Mouse (Mus musculus) layer of hippocampus, adult 11-12 months (tissue): ENCODE measurements around the gene Gpc6.

Experiments
- DNase-seq: peaks from one replicate; pipeline ENCODE4 v3.0.0; 2022; ENCODE audit warnings: low spot score

The Gpc6 gene

GRCm38 (mm10) chr14:117061527-117061926, 136.4 kb downstream of the Gpc6 start:
- no peak for DNase-seq

DNA sequence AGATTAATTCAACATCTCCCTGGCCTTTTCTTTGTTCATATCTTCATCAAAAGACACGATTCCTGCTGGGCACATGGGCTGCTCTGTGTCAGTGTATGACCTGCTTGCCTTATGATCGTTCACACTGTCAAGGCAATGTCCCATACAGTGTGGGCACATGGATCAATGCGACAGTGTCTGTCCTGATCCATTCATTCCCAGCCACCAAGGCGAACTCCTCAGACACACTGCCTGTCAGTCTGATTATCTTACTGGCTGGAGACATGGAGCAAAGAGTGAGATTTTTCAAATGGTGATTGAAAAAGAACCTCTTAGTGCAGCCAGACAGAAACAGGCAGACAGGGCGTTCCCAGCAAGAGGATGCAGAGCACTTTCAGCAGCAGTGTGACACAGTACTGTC, 143.1 kb downstream of the Gpc6 start:
- no peak for DNase-seq

DNA sequence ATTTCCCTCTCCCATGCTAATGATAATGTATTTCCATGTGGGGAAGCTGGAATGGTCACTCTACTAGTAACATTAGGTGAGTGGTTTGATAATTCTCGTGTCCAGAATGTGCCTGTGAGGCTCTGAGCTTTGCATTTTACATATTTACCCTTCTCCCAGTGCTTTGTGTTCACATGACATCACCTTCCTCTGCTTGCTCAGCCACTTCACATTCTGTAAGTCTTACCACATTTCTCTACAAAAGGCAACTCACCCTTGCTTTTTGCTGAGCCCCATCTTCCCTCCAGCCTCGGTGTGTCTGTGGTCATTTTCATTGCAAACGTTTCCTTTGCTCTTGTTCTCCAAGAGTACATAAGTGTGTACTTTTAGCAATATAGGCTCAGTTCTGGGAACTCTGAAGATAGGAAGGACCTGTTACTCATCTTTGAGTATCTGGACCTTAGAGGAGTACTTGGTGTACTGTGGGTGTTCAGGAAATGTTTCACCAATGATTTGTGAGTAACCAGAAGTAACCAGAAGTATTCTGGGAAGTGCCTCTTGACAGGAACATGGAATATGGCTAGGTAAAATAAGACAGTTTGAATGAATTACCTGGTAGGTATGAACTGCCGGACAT, 145.5 kb downstream of the Gpc6 start:
- no peak for DNase-seq

DNA sequence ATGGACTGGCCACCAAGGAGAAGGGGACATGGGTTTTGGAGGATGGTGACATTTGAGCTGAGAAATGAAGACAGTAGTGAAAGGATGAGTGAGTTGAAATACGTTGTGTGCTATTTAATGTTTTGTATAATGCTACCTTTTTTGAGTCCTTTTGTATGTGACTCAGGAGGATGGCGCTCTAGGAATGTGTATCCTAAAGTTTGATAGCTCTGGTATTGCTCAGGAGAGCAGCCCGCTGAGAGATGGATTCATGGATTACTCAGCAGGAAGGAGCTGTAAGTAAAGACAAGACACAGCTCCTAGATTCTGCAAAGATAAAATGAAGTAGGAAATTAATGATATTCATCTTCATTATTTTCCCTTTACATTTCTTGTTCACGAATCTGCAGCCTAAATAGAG, 168.5 kb downstream of the Gpc6 start:
- DNase-seq, result no peak

- DNase-seq, result no peak
These were observed 181.8 kb downstream of the Gpc6 start for GRCm38 (mm10) chr14:117106900-117107299.

GRCm38 (mm10) chr14:117113153-117113552, 188.0 kb downstream of the Gpc6 start:
- DNase-seq, result no peak

DNA sequence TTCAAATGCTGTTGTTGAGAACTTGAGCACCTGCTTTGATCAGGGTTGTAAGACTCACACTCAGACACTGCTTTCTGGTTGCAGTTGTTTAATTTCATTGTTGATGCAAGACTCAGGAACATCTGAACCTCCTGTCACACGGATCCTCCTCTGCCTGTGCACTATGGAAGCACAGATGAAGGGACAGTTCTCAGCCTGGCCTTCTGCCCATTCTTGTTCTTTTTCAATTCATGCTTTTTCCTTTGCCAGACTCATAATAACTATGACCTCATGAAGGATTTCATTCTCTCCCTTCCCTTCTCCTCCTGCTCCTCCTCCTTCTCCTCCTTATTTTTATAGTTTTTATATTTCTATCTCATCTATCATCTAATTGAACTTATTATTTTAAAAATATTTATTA, 196.9 kb downstream of the Gpc6 start:
- DNase-seq, result no peak

DNA sequence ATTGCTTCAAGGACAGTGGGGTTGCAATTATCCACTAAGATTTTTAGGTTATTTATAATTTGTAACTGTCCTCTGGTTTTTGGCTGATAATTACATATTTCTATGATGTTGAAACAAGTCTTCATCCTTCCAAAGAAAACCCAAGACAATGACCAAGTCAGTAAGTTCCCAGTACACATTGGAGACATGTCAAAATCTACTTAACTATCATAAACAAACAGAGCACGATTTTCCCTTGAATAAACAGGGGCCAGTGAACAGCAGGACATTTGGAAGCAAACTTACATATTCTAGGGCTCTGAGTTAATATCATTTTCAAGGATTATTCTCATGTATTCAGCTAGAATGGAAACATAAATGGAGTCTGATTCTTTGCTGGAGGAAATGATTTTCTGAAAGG, 205.2 kb downstream of the Gpc6 start:
- DNase-seq, result no peak

- DNase-seq, result no peak
These were observed 206.2 kb downstream of the Gpc6 start for GRCm38 (mm10) chr14:117131324-117131723.

DNA sequence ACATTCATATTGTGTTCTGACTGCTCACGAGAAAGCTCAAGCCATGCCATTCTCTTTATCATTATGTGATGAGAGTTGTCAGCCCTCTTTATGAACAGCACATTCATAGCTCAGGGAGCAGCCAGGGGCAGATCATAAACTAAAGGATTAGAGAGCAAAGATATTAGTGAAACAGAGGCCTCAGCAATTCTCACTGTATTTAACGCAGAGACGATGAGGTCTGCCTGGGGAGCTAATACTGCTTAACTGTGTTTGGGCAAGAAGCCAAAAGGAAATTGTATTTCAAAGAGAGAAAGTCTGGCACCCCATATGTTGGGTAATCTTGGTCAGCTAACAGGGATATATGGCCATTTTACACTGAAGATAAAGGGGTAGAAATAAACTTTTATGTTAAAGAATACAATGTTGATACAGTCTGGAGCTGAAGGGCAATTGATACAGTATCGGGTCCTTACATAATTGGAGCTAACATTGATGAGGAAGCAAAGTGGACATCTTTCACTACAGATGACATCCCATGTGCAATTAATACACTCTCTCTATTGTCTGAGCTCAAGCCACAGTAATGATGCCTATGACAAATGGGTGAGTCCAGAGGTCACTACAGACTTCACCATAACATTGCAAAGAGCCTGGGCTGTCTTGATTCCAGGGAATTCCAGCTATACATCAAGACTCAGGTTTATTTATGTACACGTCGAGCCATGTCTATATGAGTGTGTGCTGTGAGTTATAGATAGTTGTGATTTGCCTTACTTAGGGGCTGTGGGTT, 216.1 kb downstream of the Gpc6 start:
- no peak for DNase-seq

- DNase-seq, result no peak
These were observed 221.0 kb downstream of the Gpc6 start for GRCm38 (mm10) chr14:117146089-117146488.

DNA sequence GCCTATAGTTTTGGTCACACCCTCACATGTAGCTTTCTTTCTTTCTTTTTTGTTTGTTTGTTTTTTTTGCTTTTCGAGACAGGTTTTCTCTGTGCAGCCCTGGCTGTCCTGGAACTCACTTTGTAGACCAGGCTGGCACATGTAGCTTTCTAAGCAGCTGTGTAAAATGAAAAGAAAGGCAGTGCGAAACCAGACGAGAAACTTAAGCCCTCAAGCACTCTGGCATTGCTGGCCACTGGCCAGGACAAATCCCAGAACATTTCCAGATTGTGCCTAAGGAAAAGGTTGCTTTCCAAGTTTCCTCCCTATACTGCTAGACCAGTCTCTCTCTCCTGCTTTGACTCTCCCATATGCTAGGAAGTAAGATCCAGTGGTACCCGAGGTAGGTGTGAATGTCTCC, 221.6 kb downstream of the Gpc6 start:
- DNase-seq, result no peak

DNA sequence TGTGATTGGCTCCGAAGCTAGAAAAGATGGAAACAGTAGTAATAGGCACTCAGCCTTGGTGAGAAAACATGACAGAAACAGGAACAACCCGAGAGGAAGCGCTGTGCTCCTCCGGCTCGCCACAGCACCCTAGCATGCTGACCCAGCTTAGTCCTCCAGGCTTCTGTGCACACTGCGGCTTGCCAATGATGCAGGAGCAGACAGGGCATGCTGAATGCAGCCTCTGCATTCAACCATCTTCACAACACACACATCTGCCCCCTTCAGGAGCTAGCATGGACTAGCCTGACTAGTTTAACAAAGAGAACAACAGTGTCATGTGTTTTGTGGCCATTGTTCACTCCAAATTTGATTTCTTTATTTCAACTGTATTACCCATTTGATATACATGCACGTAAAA, 226.5 kb downstream of the Gpc6 start:
- no peak for DNase-seq

DNA sequence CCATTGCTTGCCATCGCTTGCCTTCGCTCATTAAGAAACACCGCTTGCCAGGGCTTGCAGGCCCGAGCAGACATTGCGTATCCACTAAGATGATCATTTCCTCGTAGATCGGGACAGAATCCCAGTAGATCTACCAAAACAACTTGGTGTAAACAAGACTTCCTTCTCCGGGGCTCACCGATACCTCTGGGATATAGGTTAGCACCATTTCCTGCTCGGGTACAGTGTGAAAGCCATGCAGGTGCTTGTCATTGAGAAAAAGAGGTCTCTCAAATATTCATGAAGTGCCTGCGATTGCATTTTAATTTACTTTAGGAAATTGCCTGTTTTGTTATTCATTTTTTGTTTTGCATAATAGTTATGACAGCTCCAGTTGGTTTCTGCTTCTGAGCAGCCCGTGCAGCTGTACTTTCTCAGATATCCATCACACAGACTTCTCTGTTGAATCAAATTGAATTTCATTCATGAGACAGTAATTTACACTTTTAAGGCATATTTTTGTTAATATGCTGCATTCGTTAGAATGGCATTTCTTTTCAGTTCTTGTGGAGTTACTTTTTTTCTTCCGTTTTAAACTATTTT, 230.9 kb downstream of the Gpc6 start:
- DNase-seq, result no peak

- DNase-seq, result no peak
These were observed 232.3 kb downstream of the Gpc6 start for GRCm38 (mm10) chr14:117157426-117157825.

DNA sequence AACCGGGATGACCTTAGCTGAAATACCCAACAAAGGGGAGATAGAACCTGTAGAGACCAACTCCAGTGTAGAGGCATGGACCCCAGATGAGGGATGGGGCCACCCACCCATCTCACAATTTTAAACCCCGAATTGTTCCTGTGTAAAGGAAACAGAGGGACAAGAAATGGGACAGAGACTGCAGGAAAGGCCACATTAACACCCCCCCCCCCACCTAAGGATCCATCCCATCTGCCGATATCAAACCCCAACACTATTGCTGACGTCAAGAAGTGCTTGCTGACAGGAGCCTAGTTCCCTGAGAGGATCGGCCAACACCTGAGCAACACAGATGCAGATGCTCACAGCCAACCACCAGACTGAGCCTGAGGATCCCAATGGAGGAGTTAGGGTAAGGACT, 241.2 kb downstream of the Gpc6 start:
- DNase-seq, result no peak

DNA sequence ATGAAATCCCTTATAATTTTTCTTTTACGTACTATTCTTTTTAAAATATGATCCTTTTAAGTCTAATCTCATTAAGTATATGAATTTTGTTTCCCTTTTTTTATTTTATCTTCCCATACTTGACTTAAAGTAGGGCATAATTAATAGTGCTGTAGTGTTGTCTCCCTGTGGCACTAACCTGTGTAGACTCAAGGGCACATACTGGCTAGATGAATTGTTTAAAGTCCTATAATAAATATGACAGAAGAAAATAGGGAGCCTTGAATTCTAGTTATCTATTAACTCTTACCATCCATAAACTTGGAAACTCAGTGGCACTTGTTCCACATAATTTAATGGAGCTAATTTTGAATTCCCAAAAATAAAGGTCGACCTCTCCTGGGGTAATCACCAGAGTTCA, 268.2 kb downstream of the Gpc6 start:
- DNase-seq, result no peak

DNA sequence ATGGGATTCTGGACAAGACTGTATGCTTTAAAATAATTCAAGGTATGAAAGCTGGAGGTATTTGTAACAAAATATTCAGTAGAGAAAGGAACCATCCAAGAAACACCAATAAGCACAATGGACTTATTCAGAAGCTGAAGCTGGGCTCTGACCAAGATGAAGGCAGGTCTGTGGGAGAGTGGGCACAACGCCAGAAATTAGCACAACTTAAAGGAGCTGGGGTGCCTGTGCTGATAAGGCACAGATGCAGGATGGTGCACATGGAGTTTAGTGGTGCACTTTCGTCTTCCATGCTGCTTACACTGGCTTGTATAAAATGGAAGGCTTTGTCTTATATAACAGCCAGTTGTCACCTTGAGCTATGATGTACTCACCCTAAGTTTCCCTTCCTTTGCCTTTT, 276.9 kb downstream of the Gpc6 start:
- DNase-seq, result no peak

- no peak for DNase-seq
These were observed 278.8 kb downstream of the Gpc6 start for GRCm38 (mm10) chr14:117203960-117204359.

GRCm38 (mm10) chr14:117214373-117214772, 289.3 kb downstream of the Gpc6 start:
- no peak for DNase-seq

DNA sequence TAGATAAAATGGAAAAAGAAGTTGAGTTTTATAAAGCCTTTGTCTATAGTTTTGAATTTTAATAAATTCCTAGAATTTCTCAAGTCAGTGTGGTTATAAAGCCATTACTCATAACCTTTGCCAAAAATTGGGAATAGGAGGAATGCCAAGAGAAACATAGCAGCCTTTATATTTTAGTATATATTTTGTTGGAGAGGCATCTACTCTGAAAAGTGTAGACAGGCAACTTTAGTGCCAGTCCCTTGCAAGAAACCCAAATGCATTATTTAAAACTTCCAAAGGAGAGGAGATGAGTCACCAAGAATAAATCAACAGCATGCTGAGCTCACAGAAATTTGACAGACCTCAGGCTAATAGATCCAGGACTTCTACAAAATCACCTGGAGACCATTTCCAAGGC, 301.8 kb downstream of the Gpc6 start:
- no peak for DNase-seq

- no peak for DNase-seq
These were observed 305.4 kb downstream of the Gpc6 start for GRCm38 (mm10) chr14:117230476-117230875.

DNA sequence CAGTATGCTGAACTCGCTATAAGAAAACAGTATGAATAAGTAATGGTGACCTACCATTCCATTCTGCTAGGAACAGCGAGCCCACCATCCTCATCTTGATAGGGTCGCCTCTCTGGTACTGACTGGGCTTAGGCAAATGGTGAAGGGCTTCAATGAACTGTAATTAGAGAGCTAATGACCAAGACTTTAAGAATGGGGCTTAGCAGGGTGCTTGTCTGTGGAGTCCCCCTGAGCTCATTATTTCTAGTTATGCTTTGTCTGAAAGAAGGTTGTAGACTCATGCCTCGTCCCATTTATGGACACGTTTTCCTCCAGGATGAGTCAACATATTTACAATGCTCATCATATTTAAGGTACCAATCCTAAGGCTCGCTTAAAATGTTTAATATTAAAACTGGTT, 313.1 kb downstream of the Gpc6 start:
- no peak for DNase-seq
